Mouse (Mus musculus) bone marrow, adult 2 months (tissue): ENCODE data around the gene Cetn4.

Experiments used
- CTCF ChIP-seq: fragments of 200-500 bp; IDR thresholded peaks from 2 replicates; pipeline ENCODE4 v1.5.1; 2011; ENCODE audit warnings: low read length, control low read depth; ENCODE audit not compliant: control insufficient read depth, insufficient read depth
- POLR2A ChIP-seq: fragments of 200-500 bp; IDR thresholded peaks from 2 replicates; pipeline ENCODE4 v1.6.1; 2011; ENCODE audit warnings: low read depth, mild to moderate bottlenecking, control low read depth, low read length, borderline replicate concordance; ENCODE audit not compliant: control insufficient read depth

DNA sequence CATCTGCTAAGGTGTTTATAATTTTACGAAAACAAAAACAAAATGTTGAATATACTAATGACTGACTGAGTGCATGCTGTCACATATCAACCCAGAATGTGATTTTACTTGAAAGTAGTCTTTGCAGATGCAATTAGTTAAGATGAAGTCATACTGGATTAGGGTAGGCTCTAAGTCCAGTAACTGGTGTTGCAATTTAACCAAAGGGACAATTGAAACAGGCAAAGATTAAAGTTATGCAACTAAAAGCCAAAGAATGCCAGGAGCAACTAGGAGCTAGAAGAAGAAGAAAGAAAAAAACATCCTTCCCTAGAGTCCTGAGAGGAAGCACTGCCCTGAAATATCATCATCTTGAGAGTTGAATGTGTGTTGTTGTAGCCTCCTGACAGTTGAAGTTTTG is 3.7 kb upstream of the Cetn4 start:
- TF ChIP-seq CTCF (no peak), POLR2A (no peak)
